Mouse (Mus musculus) T-helper 2 cell (primary cell): ENCODE measurements around the gene Spag5.

ENCODE experiments used
- in situ Hi-C: fragments of 300-600 bp; cut with MboI, MseI; formaldehyde crosslinking; loops from one replicate; pipeline ENCODE4 v1.15.1; 2025; ENCODE audit warnings: high pct_unique_total_duplicates

Spag5 gene

GRCm38 (mm10) chr11:78322860-78323259, 21.5 kb downstream of the Spag5 start, which contains the start of gene Aldoc:
Aldoc (plus strand) TSS chr11:78322968.
- in situ Hi-C loops: no loop called here

DNA sequence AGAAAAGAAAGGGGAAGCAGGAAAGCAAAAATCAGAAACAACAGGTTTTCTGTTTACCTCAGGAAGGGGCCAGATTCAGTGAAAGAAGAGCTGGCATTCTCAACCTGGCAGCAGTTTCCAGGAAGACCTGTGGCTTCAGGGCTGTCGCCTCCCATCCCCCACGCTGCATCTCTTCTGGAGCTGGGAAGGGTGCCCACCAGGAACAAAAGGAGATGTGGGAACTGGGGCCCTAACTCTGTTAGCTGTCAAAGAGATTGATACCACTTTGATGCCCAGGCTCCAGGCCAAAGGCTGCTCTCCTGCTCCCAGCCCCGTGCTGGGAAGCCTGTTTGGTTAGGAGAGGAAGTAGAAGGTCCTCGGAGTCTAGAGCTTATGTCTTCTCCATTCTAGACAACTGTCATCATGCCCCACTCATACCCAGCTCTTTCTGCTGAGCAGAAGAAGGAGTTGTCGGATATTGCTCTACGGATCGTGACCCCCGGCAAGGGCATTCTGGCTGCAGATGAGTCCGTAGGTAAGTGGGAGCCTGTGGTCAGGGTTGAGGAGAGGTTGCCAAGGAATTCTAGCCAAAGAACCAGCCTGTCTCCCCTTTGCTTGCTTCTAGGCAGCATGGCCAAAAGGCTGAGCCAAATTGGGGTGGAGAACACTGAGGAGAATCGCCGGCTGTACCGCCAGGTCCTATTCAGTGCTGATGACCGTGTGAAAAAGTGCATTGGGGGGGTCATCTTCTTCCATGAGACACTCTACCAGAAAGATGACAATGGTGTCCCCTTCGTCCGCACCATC, 22.9 kb downstream of the Spag5 start:
- in situ Hi-C loops: no loop called here

DNA sequence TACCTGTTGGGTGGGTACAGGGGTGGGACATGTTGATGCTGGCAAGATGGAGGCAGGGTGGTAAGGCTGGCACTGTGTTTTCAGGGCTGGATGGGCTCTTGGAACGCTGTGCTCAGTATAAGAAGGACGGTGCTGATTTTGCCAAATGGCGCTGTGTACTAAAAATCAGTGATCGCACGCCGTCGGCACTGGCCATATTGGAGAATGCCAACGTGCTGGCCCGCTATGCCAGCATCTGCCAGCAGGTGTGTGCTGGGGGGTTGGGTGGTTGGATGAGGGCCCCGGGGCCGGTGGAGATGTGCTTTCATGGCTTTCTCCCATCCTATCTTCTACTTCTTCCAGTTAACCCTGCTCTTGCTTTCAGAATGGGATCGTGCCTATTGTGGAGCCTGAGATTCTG, 23.6 kb downstream of the Spag5 start:
- in situ Hi-C loops: no loop called here

GRCm38 (mm10) chr11:78327215-78327614, 25.9 kb downstream of the Spag5 start:
- in situ Hi-C loops: no loop called here

DNA sequence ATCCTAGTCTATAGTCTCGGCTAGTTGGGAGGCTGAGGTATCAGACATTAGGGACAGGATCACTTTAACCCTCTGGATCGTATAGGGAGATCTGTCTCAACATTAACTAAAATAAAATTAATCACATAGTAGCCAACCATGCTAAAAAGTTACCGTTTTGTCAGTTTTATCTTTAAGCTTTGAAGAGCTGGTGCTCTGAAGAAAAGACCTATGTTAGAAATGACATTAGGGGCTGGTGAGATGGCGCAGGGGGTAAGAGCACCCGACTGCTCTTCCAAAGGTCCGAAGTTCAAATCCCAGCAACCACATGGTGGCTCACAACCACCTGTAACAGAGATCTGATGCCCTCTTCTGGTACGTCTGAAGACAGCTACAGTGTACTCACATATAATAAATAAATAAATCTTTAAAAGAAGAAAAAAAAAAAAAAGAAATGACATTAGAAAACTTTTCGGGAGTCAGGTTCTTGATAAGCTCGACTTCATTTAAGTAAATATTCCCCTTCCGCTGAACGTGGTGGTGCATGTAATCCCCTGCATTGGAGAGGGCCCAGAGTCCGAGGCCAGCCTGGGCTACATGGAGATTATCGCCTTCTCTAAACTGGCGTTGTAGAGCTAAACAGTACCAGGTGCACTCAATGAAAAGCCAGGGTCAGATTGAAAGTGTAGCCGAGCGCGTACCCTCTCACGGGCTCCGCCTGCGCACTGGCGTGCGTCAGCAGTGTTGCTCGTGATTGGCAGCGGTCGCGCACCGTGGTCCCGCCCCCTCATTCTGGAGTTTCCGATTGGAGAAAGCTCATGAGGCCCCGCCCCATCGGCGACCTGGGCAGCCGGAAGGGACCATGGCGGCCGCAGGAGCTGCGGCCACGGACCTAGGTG, 26.5 kb downstream of the Spag5 start, which contains the start of gene Pigs:
Gene Pigs, plus strand, starts transcription at position 782 of the 878 bp plus-strand sequence.
- in situ Hi-C loops: no loop called here

- in situ Hi-C loops: no loop called here
Observed at GRCm38 (mm10) chr11:78328512-78329056, 27.3 kb downstream of the Spag5 start.

- in situ Hi-C loops: no loop called here
Observed at GRCm38 (mm10) chr11:78332676-78333075, 31.3 kb downstream of the Spag5 start.

DNA sequence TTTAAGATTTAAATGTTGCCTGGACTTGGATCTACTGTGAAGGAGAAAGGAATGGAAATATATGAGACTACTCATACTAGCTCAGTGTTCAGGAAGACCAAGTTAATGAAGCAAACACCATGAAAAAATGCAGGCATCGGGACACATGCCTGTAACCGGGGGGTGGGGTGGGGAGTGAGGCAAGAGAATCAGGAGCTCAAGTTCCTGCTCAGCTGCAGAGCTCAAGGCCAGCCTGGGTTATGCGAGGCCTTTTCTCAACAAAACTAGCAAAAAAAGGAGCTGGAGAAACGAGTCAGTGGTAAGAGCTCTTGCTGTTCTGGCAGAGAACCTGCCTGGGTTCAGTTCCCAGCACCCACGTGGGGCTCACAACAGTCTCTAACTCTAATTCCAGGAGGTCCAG, 32.7 kb downstream of the Spag5 start:
- in situ Hi-C loops: no loop called here

GRCm38 (mm10) chr11:78337040-78337439, 35.7 kb downstream of the Spag5 start:
- in situ Hi-C loops: no loop called here

GRCm38 (mm10) chr11:78341702-78342101, 40.4 kb downstream of the Spag5 start:
- in situ Hi-C loops: no loop called here

DNA sequence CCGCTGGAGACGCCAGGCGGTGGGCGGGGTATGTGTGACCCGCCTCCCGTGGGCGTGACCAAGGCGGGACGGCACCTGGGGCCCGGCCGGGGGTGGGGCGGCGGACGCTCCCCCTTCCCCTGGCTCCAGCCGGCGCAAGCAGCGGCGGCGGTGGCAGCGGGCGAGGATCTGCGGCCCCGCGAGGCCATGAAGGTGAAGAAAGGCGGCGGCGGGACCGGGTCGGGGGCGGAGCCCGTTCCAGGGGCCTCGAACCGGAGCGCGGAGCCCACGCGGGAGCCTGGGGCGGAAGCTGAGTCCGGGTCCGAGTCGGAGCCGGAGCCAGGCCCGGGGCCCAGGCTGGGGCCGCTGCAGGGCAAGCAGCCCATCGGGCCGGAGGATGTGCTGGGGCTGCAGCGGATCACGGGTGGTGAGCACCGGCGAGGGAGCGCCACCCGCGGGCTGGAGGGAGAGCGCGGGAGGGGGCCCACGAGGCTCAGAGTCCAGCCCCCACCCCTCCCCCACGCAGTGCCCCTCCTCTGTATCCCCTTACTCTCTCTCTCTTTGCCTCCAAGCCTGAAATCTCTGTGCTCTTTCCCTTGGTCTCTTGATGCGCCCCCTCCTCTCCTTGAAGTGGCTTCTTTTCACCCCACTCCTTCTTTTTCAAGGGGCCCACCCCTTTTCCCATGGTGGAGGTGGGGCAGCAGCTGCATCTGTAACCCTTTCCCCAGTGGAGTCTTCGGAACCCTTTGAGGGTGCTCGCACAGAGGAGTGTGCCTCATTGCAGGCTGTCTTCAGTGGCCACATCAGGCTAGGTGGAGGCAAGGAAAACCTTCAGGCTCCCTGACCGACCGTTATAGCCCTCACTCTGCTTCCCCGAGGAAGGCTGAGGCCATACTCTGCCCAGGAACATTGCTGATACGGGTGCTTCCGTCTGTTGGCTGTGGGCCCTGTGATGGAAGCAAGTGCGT, 42.3 kb downstream of the Spag5 start, which contains the start of gene Unc119:
Gene Unc119, plus strand, starts transcription at position 102 of the 947 bp plus-strand sequence.
- in situ Hi-C loops: no loop called here

- in situ Hi-C loops: no loop called here
Observed at GRCm38 (mm10) chr11:78344328-78344889, 43.1 kb downstream of the Spag5 start.

GRCm38 (mm10) chr11:78344890-78345715, 43.8 kb downstream of the Spag5 start:
- in situ Hi-C loops: no loop called here

DNA sequence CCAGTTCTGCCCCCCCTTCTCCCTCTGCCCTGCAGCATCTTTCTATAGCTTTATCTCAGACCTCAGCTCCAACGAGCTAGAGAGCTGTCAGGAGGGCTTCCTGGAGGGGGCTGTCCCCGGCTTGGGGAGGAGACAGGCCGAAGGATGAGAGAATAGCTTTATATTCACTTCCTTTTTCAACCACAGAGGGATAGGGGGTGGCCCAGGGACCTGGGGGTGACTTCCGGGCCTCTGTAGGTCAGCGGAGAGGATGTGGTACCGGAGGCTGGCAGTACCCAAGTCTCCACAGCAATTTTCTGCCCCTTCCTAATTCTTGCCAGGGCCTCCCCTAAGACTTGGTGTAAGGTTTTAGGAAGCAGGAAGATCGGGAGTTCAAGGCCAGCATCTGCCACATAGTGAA, 44.5 kb downstream of the Spag5 start:
- in situ Hi-C loops: no loop called here

DNA sequence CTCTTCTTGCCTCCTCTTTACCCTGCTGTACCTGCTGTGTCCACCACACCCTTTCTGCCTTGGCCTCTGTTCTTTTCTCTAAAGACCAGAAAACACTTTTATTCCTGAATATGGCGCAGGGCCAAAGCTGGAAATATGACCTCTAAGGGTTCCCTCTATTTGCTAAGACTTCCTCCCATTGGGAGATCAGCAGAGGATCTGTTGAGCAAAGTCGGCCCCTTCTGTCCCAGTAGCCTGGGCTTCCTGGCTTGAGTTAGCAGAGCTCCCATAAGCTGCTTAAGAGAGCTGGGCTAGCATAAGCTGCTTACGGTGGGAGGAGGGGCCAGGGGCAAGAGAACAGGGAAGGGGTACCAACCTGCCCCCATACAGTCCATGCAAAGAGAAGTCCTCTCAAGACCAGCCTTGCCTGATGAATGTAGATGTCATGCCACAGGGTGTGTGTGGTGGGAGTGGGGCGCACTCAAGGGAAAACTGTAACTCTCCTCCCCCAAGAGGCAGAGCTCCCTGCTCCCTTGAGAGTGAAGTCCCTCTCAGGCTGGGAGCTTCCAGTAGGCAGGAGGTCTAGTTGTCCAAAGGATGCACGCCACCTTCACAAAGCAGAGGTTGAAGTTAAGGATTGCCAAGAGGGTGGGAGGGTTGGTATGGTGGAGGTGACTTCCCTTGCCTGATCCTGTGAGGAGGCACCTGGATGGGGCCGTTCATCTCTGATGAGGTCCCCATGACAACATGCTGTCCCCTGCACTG, 45.2 kb downstream of the Spag5 start:
- in situ Hi-C loops: no loop called here

DNA sequence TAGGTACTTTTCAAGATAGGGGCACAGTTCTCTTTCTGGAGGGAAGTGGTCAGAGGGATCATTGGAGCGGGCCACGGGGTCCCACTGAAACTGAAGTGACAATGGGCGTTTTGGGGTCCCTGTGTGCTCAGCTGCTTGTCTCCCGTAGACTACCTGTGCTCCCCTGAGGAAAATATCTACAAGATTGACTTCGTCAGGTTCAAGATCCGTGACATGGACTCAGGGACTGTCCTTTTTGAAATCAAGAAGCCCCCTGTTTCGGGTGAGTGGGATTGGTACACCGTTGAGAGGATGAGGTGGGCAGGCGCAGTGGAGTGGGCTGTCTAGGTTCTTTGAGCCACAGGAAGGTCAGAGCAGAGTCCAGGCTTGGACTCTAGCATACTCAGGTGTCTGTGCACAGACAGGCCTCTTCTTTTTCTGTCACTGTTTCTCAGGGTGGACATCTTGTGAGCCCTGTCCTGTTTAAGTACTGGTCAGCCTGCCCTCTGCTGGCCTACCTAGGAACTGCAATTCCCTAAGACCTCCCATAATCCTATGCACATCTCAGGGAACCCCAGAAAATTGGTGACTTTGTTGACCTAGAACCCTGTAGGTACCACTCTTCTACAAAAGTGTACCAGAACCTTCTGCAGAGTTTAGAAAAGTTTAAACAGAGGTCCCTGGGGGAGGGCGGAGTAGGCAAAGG, 45.9 kb downstream of the Spag5 start:
- in situ Hi-C loops: no loop called here

DNA sequence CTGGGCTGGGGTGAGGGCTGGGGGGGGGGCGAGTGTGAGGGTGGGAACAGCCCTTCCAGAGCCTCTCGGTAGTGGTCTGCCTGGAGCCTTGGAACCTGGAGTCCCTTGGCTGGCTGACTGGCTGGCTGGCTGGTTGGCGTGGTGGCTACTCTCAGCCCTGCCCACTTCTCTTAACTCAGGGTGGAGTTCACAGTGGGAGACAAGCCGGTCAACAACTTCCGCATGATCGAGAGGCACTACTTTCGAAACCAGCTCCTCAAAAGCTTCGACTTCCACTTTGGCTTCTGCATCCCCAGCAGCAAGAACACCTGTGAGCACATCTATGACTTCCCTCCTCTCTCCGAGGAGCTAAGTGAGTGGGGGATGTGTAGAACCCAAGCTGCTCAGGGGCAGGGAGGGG, 46.6 kb downstream of the Spag5 start:
- in situ Hi-C loops: no loop called here

DNA sequence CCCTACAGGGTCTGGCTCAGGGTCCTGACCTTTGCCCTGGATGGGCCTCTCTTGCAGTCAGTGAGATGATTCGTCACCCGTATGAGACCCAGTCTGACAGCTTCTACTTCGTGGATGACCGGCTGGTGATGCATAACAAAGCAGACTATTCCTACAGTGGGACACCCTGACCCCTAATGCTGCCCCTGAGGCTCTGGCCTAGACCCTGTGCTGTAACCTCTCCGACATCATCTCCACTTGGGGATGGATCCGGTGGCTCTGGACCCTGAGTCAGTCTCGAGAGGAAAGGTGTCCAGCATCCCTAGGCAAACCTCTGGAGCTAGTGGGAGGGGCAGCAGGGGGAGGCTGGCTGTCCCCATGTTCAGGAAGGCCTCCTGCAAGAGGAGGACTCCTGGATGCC, 47.1 kb downstream of the Spag5 start:
- in situ Hi-C loops: no loop called here
